Mouse (Mus musculus) layer of hippocampus, adult 8-10 months (tissue): ENCODE measurements at regions not wholly inside any gene's neighbourhood (a gene's known extent, or its start where the extent isn't known, plus 50 kb on each side); places are given as distances from the start of the nearest gene placed in this dataset.
"Not testable (repeated sequence)": the region's sequence is repeated elsewhere in the genome, so short reads cannot be mapped to it uniquely, and the experiment has no call there.

Experiments
- DNase-seq, 2 experiments: peaks; one replicate each; pipeline ENCODE4 v3.0.0; 2022; ENCODE audit warnings: low spot score in 2 of 2

DNA sequence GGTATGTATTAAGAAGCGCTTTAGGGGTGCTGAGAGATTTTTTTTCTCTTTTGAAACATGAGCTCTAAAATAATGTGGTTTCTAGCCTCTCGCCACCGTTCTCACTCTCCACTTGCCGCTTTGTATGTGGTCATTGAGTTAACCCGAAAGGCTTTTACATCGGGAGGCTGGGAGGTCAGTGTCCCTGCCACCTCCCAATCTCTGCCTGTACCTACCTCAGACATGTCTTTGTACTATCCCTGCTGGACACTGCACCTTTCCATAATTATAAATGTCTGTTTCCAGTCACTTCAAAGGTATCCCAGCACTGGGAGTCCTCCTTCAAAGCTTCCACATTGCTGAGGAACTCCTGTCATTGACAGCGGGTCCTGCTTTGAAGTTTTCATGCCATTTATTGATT lies 347.6 kb upstream of the Tbc1d2b start:
- DNase-seq = no peak

DNA sequence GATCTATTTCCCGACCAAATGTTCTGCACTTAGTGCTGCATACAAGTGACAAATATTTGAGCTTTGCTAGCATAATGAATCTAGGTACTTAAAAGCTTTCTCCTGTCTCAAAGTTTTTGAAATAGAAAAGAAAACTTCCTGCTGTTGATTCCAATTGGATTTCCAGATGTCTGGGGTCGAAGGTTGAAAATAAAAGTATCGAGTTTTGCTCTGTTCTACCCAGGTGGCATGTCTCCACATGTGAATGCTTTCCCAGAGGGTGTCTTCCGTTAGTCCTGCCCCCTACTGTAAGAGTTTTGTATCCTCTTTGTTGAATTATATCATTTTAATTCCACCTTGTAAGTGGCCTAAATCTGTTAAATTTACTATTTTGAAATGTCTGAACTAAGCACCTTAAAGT lies 327.3 kb upstream of the Tbc1d2b start:
- DNase-seq = no peak

DNA sequence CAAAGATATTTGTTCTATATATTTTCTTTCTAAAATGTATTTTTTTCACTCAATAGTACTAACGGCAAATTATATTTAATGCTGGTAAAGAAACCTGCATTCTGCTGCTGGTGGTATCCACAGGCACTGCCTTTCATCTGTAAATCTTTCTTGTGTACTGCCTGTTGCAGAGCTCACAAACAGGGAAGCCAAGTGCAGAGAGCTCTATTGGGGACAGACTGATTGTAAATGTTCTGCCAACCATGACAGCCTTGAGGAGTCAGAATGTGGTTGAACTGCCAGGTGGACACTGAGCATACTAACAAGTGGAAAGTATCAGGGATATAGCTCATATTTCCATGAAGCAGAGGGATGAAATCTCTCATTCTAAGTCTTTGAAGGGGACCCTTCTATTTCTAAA lies 286.1 kb upstream of the Tbc1d2b start:
- DNase-seq = no peak

DNA sequence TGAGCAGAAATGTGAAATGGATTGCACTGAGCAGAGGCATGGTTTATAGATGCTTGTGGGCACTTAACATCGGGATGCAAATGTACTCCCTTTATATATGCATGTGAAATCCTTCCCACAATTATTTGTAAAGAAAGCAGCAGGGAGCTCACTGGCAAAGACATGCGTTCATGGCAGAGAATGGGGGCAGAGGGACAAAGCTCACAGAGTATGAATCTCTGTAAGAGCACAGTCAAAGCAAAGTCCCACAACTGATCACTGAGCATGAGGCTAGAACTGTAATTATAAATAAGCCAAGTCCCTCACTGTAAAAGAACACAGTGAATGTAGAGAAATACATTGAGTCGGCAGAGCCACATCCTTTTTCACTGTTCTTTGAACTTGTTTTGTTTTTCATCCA lies 285.6 kb upstream of the Tbc1d2b start:
- DNase-seq = no peak

DNA sequence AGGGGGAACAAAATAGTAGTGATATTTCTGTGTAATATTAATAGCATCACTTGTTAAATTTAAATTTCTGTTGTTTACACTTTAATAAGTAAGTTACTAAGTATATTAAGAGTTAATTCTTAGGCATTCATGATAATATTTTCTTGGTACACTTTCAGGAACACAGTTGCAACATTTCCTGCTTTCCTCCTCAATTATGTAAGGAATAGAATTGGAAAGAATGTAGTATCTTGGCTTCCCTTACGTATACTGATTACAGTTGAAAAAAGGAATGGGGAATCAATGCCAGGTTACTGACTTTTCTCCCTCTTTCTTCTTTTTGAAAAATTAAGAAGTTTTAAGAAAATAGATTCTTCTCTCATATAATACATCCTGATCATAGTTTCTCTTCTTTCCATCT lies 277.3 kb upstream of the Tbc1d2b start:
- DNase-seq = no peak

DNA sequence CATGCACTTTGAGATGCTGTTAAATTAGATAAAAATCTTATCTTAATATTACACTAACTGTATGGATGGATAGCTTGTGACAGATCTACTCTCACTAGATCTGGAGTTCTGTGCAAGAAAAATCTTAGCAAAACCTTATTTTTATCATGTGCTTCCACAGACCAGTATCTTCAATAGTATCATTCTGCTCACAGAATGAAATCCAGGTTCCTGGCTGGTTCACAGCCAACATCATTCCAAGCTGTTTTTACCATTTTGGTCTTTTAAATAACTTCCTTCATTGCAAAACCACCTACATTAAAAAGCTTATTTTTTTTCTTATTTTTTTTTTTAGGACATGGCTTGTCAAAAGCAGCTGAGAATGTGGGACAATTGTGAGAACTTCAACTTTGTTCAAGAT lies 276.1 kb upstream of the Tbc1d2b start:
- DNase-seq = no peak

DNA sequence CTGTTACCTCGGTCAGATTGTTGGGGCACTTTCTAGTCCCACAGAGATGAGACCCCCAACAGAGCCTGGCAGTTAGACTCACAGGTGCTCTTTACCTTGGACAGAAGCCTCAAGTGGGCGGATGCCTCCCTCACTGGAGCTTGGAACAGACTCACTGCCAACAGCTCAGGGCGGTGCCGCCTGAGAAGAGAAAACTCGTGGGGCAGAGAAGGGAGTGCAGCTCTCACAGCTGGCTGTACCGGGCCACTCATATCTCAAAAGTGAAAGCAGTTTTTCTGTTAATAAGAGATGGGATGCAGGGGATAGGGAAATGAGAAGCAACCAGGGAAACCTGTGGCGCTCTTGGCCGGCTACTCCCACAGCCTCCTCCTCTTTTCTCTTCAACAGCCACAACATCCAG lies 267.1 kb upstream of the Tbc1d2b start:
- DNase-seq = not testable (repeated sequence)

DNA sequence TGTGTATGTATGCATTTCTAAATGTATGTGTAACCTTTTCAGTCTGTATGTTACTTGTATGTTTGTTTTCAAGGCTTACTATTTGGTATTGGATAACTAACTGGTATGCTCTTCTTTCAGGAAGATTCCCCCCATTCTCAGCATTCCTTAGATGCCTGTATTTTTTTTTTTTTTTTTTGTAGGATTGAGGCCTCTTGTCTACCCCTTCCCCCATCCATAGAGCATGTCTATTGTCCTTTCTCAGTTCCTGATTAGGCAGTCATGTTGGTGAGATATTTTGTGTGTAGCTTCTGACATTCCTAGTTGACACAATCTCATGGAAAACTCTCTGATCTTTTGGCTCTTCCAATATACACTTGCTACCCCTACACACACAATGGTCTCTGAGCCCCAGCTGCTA lies 262.8 kb upstream of the Tbc1d2b start:
- no peak for DNase-seq

DNA sequence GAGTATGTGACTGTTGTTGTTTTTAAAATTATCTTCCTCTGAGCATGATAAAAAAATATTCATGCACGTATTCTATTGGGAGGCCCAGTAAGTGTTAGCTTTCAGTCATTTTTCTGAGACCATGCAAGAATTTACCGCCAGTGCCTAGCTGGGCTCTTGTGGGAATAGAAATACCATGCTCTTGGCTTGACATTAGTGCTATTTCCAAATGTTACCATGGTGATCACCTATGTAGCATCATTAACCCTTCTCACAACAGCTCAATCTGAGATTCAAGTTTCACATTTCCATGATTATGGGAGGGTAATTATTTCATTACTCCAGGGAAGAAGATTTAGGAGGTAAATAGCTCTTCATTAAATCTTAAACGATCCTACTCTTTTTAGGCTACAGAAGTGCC lies 250.6 kb upstream of the Tbc1d2b start:
- DNase-seq = no peak

DNA sequence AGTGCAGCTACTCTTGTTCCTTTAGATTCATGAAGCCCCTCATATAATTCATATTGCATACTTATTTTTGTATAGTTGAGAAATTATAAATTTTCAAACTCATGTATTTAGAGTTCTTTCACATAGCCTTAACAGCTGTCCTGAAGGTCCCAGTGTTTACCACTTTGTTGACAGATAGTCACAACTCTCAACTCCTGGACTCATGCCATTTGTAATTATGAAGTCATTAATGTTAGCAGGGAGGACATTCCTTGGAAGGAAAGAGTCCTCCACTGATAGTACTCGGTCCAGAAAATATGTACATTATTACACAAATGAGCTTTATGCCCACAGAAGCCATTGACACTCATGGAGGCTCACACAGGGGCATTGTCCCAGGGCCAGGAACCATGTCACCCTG lies 224.3 kb upstream of the Tbc1d2b start:
- no peak for DNase-seq

DNA sequence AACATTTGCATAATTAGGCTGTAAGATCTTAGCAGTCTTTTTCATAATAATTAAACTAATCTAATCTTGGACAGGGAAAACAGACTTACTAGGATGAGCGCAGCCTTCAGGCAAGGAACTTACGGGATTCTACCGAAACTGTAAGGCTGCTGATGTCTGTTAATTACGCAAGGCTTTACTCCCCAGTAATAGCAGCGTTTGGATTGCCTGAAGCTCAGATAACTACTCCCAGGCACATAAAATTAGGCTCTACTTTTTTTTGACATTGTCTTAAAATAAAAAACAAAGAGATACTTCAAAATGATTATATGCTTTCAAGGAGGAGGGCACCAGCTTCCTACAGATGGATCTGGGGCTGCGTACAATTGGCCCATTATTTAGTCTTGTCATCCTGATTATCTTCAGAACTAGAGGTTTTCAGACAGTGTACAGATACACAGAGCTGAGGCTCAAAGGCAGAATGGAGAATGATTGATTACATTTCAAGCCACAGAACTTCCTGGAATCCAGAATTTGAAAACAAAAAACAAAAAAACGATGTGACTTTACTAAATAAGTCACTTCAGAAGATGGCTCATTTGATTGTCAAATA lies 220.1 kb upstream of the Tbc1d2b start:
- DNase-seq = no peak

DNA sequence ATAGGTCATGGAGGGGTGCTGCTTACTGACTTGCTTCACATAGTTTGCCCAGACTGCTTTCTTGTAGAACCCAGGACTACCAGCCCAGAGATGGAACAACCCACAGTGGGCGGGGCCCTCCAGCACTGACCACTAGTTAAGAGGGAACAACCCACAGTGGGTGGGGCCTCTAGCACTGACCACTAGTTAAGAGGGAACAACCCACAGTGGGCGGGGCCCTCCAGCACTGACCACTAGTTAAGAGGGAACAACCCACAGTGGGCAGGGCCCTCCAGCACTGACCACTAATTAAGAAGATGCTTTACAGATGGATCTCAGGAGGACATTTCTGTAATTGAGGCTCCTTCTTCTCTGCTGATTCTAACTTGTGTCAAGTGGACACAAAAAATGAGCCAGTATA lies 180.0 kb upstream of the Tbc1d2b start:
- DNase-seq = no peak

DNA sequence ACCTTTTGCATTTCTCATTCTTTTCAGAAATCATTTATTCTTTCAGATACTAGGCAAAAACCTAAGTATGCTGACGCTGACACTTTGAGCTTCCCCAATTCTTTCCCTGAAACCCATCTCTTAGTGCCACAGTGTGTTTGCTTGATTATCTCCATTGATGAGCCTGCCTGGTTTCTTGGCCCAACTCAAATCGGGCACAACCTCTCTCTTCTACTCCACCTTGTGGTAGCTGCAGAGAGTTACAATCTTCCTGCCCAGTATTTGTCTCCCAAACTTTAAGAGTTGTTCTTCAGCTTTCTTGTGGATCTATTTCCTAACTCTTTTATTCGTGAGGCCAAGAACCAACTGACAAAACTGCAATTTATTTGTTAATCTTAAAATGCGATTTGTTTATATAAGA lies 176.4 kb upstream of the Tbc1d2b start:
- peak in 1 of 2 experiments; percentile 11 for DNase-seq

DNA sequence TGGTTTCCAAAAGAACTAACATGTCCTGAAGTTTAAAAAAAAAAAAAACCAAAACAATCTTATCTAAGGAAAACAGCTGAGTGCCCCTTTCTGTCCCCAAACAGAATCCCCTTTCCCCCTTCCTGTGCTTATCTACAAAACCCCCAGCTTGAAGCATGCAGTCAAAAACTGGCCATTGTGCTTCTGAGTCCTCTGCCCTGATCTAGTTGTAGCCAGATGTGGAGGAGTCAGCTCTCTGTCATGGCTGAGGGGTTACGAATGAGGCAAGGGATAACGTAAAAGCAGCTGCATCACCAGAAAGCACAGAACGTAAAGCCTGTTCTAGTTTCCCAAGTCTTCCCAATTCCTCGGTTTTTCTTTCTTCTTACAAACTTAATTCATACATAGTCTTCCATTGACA lies 164.3 kb upstream of the Tbc1d2b start:
- DNase-seq = no peak

DNA sequence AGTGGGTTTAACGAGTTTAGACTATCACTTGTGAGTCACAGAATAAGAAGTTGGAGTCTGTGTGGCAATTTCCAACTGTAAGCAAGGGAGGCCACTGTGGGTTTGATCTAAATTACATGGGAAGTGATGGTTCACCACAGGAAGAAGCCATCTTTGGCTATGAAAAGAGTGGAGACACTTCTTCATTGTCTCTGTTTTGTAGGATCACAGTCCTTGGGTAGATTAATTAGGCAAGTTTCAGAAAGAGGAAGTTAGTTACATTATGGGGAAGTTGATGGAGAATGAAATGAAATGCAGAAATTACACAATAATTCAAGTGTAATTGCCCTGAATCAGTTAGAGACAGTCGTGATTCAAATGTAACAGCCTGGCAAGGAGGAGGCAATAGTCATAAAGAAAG lies 160.3 kb upstream of the Tbc1d2b start:
- no peak for DNase-seq

DNA sequence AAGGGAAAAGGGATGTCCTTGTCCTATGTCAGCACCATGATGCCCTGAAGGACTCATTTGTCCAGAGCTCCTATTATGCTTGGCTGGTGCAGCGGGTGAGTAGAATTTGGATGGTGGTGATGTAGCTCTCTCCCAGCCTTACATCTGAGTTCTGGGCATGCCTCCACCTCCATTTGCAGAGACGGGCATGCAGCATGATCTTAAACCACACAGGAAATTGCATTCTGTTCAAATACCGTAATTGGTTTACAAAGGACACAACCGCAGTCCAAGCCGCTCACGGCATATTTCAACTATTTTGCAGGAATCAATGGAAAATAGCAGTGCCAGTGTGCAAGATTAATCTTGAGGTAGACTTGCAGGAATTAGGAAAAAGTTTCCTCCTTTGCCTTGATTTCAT lies 151.1 kb upstream of the Tbc1d2b start:
- no peak for DNase-seq

DNA sequence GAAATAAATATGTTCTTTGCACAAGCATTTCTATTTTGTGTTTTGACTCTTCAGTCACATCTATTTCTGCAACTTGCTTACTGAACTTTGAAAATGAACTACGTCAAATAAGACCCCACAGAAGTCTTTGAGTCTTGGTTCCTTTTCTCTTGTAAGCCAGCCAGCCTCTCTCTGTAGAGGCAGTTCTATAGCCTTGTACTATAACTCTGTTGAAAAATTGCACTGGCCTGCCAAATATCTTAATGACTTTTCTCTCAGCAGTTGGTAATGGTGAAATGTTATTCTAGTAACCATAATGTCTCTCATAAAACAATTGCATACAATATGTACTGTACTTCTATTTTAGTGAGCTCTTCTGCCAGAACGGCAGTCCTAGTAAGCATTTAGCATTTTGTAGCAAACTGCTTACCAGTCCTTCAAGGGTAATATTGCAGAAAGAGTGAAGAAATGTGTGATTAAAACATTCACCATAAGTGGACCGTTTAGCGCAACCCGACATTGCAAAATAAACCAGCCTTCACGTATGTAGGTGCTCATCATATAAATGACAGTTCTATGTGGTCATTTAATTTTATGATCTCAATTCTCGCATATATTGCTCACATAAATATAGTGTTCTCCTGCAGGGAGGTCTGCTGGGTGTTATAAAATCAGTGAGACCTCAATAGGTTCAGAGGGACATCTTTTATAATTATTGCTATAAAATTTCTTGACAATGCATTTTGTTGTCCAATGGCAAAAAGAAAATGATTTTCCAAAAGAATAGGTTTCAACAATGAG lies 149.3 kb upstream of the Tbc1d2b start:
- no peak for DNase-seq

DNA sequence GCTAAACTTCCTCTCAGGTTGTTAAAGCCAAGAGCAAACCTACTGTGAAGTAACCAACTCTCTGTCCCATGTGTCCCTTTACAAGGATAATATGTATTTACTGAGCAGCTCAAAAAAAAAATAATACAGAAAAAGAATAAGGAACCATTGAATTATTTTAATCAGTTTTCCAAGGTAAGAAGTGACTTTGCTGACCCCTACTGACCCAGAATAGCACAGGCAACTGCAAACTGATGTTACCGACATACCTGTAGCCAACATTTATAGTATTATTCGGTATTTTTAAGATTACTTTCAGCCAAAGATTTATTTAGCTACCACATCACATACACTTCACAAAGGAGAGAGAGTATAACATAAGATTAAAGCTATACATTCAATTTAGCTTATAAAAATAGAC lies 138.2 kb upstream of the Tbc1d2b start:
- no peak for DNase-seq

DNA sequence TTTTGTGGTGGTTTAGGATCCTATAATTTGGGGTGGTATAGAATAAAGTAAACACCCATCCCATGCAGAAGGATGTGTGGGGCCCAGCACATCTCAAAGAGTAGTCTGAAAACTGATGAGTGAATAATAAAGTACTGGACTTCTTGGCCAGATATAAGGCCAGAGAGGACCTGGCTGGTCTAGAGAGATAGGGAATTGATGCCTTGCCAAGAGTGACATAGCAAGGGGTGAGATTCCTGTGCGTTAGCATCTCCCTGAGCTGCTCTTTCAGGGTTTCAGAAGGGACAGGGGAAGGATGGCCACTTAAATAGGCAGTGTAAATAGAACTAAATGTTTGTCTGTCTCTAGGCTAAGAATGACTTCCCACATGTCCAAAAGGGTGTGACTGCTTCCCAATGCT lies 137.0 kb upstream of the Tbc1d2b start:
- no peak for DNase-seq

DNA sequence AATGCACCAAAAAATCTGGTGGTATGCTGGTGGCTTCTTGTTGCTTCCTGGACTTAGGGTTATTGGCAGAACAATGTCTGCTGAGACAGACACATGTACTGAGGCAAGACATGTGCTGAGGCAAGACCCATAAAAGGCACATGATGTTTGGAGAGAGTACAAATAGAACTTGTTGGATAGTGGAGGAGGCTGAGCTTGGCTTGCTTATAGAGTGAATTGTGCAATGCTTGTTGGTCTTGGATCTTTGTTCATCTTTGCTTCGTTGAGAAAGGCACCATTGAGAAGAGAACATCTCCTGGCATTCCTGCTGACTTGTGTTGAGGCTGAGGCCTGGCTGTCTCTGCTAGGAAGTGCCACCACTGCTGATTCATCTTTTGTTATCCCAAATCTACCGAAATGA lies 117.8 kb upstream of the Tbc1d2b start:
- no peak for DNase-seq

DNA sequence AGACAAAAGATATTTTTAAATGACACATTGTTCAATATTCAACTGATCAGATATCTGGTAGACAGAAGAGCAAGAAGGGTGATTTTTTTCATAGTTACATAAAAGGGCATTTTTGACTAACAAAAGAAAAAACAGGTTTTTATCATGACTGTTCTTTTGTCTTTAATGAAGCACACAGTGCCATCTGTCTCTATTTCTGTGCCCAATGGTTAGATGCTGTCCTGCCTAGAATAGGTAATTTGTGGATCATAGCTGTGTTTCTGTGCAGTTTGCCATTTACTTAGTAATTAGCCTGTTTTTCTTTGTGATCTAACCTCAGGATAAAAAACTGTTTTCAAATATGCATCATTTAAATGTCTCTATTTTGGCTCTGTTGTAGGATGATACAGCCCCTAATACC lies 114.4 kb upstream of the Tbc1d2b start:
- DNase-seq = no peak

DNA sequence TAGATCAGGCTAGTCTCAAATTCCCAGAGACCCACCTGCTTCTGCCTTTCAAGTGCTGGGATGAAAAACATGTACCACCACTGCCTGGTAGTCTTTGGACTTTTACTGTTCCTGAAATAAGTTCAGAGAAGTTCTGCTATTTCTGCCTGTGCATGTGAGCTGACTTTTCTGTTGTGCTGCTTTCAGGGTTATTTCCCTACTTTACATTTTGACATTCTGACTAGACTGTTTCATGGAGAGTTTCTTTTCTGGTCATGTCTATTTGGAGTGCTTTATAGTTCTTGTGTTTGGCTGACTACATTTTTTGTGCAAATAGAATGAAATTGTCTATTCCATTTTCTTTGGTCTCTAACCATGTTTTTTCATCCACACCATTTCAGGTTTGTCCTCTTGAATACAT lies 109.5 kb upstream of the Tbc1d2b start:
- DNase-seq = no peak

DNA sequence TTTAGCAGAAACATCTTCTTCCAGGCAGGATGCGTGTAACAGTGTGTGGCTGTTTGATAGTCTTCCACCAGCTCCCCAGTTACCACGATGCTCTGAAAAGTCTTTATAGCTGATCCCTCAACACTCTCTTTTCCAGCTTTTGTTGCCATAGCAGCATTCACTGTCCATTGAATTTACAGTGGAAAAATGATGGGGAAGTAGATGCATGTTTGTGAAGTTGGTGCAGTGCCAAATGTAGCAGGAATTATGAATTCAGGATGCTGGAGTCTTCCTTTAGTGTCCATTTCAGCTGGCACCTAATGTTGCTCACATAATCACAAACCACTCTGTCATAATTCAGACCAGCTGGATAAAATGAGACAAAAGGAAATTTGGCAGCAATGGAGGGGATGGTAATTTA lies 99.0 kb upstream of the Tbc1d2b start:
- no peak for DNase-seq

DNA sequence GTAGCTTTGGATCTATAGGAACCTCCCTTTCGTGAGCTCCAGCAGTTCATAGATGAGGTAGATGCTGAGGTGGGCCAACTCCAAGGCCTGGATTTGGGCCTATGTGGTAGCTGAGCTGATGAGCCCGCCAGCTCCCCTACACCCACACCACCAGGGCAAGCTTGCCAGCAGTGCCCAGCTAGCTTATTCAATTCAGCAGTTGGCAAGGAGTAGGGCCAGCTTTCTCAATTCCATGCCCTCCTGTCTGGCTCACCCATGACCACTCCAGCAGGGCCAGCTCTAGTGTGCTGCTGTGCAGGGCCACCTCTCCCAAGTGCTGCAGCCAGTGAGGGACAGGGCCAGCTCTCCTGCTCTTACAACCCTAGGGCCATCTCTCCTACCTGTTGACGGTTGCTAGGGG lies 97.1 kb upstream of the Tbc1d2b start:
- DNase-seq = no peak
